Mouse (Mus musculus): ENCODE measurements around the gene Hoxc10. TPM values are rescaled to one million over a fixed set of nuclear protein-coding genes. Genes with fewer than 3 reads are reported as not detected.

Gene Hoxc10
- total RNA-seq, 2 experiments from 2014 or later, result not detected

DNA sequence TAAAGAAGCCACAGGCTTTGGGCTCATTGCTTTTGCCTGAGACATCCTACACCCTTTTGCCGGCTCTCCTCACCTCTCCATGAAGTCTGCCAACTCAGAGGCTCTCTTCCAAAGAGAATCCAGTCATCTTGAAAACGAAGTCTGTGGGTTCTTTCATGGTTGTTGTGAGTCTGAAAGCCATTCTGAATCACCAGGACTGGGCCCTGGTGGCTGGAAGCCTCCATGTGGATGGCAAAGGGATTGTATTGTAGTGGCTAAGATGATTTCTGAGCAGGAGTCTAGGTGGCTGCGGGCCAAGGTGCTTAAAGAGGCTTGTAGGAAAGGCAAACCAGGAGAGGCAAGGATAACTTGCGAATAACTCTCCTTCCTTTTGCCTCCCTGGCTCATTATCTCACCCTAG lies 35.6 kb downstream of the Hoxc10 start:
- no peak for DNase-seq (ENCODE audit: low spot score in 2 of 2)
- intact Hi-C loops (cut with DNase I), result no loop called here

DNA sequence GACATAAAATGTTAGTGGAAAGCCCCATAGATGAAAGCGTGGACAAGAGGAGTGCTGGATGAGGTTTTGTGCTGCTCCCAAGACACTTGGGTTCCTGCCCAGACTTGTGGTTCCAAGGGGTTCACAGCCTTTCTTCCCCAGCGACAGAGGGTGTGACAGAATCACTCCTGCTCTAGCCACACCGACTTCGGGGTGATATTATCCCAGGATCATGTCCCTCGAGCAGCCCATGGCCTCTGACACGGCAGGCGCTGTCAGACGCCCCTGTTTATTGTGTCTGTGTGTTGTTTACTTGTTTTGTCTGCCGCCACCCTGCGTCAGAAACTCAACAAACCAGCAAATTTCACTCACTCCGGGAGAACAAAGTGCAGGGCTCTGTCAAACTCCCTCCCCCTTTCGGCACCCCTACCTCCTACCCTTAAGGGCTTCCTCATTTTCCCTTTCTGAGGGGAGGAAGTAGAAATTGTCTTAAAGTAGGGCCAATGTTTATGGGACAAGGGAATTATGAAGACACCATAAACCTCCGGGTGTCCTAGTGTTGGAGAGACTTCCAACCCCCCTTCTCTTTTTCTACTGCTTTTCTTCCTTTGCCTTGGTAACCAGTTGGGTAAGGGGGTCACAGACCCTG lies 36.3 kb downstream of the Hoxc10 start:
- no peak for DNase-seq (ENCODE audit: low spot score in 2 of 2)
- intact Hi-C loops (cut with DNase I), result no loop called here

DNA sequence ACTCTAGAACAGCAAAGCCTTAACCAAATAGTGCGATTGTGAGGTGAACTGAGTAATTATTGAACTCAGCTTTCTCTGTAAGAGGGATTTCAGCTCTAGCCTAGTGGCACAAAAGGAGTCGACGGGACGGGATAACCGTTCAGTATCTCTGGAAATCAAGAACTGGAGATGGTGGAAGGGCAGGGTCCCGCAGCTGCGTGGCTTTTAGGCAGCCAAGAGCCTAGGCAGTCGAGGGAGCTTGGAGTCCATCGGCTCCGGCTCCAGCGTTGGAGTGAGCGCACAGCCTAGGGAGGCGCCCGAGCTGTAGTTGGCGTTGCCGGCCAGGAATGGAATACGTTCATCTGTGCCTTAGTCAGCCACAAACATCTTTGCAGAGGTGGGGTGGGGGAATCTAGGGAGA lies 38.7 kb downstream of the Hoxc10 start:
- intact Hi-C loops (cut with DNase I), result no loop called here
- DNase-seq (ENCODE audit: low spot score in 2 of 2), result no peak

DNA sequence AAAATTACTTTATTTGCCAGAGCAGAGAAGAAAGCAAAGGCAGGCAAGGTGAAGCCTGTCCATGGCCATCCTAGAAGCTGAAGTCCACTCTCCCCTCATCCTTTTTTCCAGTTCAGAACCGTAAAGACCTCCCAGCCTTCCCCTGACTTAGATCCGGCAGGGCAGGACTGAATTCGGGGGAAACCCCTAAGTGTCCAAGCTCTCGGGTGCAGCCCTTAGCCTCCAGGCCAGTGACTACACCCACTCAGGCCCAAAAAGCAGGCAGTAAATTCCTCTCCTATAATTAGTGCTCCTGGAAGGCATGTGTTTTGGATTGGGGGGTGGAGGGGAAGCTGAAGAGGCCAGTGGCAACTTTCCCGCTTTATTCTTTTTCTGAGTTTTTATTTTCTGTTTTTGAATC lies 39.2 kb downstream of the Hoxc10 start:
- intact Hi-C loops (cut with DNase I), result no loop called here
- no peak for DNase-seq (ENCODE audit: low spot score in 2 of 2)

DNA sequence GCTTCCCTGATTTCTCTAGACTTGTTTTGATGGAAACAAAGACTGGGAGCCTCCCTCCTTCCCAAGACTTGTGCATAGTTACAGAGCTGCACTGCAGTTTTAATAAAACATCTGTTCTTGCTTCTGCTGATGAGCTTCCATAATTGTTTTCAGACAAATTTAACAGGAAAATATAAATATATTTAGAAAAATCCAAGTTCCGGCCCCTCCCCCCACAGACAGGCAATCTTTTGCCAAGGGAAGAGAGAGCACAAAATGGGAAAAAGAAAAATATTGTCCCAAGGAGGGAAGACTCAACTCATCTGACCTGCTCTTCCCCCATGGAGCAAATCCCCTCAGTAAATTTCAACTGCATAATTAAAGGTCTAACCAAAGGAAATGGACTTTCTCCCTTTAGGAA lies 39.7 kb downstream of the Hoxc10 start:
- intact Hi-C loops (cut with DNase I), result no loop called here
- DNase-seq (ENCODE audit: low spot score in 2 of 2), result no peak

DNA sequence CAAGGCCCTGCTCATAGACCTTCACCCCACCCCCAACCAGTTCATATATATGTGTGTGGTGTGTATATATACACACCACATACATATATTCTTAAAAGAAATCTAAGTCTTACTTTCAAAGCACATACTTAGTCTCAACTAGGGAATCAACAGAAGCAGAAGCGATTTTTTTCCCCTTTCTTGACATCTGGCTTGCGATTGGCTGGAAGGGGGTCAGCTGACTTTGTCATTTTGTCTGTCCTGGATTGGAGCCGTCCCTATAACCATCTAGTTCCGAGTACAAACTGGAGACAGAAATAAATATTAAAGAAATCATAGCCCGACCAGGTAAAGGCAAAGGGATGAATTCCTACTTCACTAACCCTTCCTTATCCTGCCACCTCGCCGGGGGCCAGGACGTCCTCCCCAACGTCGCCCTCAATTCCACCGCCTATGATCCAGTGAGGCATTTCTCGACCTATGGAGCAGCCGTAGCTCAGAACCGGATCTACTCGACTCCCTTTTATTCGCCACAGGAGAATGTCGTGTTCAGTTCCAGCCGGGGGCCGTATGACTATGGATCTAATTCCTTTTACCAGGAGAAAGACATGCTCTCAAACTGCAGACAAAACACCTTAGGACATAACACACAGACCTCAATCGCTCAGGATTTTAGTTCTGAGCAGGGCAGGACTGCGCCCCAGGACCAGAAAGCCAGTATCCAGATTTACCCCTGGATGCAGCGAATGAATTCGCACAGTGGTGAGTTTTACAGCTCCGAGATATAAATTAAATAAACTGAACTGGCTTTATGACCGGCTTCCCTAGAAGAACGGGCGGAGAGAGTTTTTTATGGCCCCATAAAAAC lies 42.9 kb downstream of the Hoxc10 start:
- intact Hi-C loops (cut with DNase I), result loop anchor here (5.0 kb wide), 1 partner anchor 113 kb away; no protein-coding TSS in a partner anchor
- DNase-seq (ENCODE audit: low spot score in 2 of 2), result no peak

DNA sequence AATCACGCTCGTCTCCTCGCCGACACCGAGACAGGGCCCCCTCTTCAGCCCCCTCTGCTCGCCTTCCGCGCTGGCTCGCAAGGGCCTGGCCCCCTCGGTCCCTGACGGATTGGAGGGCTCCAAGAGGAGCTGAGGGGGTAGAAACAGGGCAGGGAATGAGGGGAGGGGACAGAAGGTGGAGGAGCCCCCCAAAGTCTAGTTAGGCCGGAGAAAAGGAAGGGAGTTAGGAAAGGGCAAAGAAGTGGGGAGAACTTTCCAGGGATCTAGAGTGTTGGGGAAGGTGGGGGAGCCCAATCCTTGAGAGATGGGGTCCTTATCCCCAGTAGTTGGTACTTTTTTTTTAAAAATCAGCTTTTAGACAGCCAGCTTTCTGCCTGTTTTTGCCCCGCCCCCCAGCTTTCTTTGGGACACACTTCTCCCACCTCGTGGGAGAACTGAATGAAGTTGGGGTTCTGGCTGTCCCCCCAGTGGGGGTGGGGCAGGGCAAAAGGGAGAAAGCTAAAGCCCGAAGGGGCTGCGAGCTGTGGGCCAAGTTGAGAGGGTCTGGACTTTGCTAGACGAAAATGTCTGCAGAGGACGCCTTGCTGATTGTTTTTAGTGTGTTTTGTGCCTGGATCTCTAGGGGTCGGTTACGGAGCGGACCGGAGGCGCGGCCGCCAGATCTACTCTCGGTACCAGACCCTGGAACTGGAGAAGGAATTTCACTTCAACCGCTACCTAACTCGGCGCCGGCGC lies 43.7 kb downstream of the Hoxc10 start:
- DNase-seq (ENCODE audit: low spot score in 2 of 2), result no peak
- intact Hi-C loops (cut with DNase I), result loop anchor here (5.0 kb wide), 1 partner anchor 112 kb away; no protein-coding TSS in a partner anchor

DNA sequence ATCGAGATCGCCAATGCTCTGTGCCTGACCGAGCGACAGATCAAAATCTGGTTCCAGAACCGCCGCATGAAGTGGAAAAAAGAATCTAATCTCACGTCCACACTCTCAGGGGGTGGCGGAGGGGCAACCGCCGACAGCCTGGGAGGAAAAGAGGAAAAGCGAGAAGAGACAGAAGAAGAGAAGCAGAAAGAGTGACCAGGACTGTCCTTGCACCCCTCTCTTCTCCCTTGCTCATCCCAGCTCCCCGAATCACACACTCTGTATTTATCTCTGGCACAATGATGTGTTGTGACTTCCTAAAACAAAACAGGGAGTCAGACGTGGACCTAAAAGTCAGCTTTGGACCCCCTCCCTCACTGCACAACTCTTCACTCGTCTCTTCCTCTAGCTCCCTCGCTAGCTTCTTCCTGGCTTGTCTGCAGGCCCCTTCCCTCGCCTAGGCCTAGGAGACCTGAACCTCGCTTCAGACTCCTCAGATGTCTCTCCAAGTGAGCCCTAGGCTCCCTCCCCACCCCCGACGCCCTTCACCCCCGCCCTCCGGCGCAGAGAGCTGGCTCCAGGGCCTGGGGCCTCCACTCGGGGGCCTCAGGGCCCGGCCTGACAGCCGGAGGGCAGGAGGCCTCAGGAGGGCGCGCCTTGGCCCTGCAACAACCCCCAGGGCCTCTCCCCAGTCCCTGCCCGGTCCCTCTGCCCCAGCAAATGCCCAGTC lies 44.4 kb downstream of the Hoxc10 start:
- no peak for DNase-seq (ENCODE audit: low spot score in 2 of 2)
- intact Hi-C loops (cut with DNase I), result loop anchor here (5.0 kb wide), 1 partner anchor 111 kb away; no protein-coding TSS in a partner anchor

DNA sequence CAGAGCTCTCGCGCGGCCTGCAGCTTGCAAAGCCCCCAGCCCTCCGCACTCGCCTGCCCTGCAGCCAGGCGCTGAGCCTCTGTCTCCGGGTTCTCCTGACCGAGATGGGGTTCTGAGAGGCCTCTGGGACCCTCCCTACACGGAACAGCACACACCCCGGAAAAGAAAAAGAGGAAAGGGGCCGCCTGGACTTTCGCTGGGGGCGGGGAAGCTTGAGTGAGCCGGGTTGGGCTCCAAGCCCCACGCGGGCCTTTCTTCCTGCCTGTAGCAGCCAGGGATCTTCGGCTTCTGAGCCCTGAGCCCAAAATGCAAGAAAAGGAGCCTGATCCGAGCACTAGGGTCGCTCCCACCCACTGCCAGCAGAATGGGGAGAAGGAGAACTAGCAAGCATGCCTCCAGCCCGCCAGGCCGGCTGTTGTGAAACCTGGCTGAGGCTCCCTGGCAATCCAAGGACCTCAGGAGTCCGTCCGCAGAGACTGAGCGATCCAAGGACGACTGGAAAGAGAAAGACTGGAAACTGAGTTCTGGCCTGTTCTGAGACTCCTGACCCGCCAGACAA lies 45.4 kb downstream of the Hoxc10 start:
- intact Hi-C loops (cut with DNase I), result loop anchor here (2.0 to 5.0 kb wide), 2 partner anchors 110 to 161 kb away; no protein-coding TSS in a partner anchor
- DNase-seq (ENCODE audit: low spot score in 2 of 2), result no peak

DNA sequence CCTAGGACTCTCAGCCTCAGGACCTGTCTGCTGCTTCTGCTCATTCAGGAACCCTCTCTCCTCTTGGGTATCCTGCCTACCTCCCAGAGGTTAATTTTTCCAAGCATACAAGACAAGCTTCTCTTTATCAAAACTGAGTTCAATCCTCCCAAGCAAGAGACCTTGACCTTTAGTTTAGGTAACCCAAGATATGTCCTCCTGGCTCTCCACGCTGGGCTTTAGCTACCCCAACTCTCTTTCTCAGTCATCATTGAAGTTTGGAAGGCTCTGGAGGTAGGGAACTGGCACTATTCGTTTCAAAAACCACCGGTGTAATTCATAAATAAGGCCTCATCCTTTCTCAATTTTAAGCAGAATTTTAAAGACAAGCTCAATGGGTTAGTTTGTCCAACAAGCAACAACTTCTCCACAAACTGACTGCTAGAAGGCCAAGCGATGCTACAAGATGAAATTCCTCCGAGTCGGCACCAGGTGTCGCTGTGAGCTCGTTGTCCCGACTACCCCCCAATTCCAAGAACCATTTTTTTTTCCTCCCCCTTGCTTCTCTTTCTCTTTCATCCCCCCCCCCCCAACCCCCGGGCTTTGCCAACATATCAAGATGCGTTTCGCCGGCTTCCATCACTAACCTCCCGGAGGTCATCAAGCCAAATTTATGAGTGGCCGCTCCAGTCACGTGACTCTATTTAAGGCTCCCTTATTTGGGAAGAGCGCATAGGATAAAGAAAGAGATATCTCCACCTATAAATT lies 46.8 kb downstream of the Hoxc10 start:
- intact Hi-C loops (cut with DNase I), result loop anchor here (1.0 to 5.0 kb wide), 3 partner anchors 109 to 159 kb away; no protein-coding TSS in a partner anchor
- peak; percentile 40 to 44 for DNase-seq (ENCODE audit: low spot score in 2 of 2)

DNA sequence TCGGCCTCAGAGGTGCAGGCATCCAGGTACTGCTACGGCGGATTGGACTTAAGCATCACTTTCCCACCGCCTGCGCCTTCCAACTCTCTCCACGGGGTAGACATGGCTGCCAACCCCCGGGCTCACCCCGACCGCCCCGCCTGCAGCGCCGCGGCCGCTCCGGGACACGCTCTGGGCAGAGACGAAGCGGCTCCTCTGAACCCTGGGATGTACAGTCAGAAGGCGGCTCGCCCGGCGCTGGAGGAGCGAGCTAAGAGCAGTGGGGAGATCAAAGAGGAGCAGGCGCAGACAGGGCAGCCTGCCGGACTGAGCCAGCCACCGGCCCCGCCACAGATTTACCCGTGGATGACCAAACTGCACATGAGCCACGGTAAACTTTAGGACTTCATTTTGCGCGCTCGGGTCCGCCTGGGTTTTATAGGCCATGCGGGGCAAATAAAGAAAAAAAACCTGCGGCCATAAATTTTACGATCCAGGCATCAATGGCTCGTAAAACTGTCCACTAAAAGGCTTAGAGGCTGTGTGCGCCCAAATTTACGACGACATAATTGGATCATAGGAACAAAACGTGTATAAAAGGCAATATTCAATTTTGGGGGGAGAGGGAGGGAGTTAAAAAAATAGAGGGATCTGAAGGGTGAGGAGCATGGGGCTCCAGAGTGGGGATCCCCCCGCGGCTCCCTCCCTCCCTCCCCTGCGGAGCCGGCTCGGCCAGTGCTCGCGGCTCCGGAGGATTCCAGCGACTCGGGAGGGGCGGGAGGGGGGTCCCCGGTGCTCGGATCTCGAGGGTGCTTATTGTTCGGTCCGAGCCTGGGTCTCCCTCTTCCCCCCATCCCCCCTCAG lies 47.8 kb downstream of the Hoxc10 start:
- no peak for DNase-seq (ENCODE audit: low spot score in 2 of 2)
- intact Hi-C loops (cut with DNase I), result loop anchor here (5.0 kb wide), 1 partner anchor 108 kb away; no protein-coding TSS in a partner anchor

DNA sequence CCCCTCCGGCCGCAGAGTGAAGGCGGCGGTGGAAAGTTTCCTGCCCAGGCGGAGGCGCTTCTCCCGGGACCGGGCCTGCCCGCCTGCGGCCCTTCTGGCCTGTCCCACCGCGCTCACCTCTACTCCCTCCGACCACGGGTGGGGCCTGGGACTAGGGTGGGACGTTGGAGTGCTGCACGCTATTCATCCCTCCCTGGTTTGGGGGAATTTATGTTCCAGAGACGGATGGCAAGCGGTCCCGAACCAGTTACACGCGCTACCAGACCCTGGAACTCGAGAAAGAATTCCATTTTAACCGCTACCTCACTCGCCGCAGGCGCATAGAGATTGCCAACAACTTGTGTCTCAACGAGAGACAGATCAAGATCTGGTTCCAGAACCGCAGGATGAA lies 48.4 kb downstream of the Hoxc10 start:
- no peak for DNase-seq (ENCODE audit: low spot score in 2 of 2)
- intact Hi-C loops (cut with DNase I), result no loop called here

DNA sequence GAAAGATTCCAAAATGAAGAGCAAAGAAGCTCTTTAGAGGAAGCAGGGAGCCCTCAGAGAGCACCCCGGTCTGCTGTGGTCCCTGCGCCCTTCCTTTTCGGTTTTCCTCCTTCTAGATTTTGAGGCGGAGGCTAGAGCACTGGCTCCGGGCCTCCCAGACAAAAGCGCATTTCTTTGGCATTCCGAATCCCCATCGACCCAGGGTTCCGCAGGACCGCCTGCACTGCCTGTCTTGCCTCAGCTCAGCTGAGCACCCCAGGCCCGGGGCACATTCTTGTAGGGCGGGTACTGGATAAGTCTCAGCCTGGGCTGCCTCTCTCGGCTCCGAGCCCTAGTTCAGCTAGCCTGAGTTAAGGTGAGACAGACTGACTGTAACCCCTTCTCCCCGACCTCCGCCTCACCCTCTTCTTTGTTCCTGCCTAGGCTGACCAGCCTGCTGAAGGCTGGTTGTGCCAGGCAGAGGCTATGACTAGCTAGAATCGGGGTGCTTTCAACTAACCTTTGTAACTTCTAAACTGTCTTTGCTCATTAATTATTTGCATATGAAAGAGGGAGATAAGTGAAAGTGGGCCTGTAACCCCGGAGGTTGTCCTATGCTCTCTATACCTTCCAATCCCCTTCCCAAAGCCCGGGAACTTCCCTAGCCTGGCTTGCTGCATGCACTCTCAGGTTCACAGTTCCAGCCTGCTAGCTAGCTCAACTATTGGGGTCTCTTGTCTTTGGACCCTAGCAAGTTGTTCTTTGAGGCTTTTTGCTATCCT lies 49.0 kb downstream of the Hoxc10 start:
- no peak for DNase-seq (ENCODE audit: low spot score in 2 of 2)
- intact Hi-C loops (cut with DNase I), result no loop called here

DNA sequence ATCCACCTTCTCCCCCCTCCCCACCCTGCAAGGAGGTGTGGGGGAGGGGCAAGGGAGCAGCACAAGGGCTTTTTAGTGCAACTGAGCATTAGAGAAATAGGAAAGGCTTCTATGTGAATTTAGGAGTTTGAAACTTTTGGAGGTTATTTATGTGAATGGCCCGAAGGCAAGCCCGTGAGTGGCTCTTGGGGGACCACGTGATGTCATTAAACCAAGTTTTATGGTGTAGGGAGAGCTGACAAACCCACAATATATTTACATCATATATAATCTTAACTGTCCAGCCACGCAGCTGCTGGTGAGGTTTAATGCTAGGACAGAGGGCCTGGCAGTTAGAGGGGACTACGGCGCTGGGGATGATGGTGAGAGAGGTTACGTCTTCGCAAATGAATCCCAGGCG lies 52.0 kb downstream of the Hoxc10 start, which contains the start of gene Hoxc4:
Hoxc4 (plus strand) TSS at position 299 of the 400 bp plus-strand sequence.
- DNase-seq (ENCODE audit: low spot score in 2 of 2), result no peak
- intact Hi-C loops (cut with DNase I), result no loop called here

DNA sequence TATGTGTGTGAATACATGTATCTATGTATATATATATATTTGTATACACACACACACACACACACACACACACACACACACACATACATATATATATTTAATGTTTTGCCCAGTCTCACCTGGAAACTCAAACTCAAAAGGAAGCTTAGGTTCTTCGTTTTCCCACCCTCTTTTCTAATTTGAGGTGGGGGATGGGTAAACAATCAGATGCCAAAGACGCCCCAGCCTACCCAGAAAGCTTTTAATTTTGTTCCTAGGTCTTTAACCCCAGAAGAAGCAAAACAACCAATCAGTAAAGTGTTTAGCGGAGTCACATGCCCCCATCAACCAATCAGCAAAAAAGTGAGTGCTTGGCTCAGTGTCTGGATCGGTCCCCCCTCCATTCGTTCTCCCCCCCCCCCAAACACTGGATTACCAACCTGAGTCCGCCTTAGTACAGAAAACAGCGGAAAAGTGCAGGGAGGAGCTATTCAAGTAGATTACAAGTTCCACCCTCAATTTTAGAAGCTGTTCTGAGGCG lies 54.4 kb downstream of the Hoxc10 start:
- intact Hi-C loops (cut with DNase I), result no loop called here
- no peak for DNase-seq (ENCODE audit: low spot score in 2 of 2)
